Mouse (Mus musculus) MEL (cell line): ENCODE results near the gene Pik3c2b. TPM values are rescaled to one million over a fixed set of nuclear protein-coding genes. Genes with fewer than 3 reads are reported as not detected.

Experiments used
- DNase-seq: peaks from one replicate; pipeline ENCODE4 v3.0.0; 2011; ENCODE audit warnings: low read depth, low spot score
- H3K27ac ChIP-seq: 2 replicates; pipeline ENCODE4 v1.5.1; 2012; ENCODE audit warnings: low read depth, mild to moderate bottlenecking, control low read depth, low read length, moderate library complexity; ENCODE audit not compliant: control insufficient read depth
- H3K27me3 ChIP-seq, 2 experiments: fragments of 150-350 bp in 1 of 2; sonication (generic) in 1 of 2; 2 replicates each; pipeline ENCODE4 v1.6.1; 2012; ENCODE audit warnings: low read length in 2 of 2, mild to moderate bottlenecking in 2 of 2, improper control_type of control experiment in 1 of 2, moderate library complexity in 1 of 2; ENCODE audit not compliant: insufficient read depth in 2 of 2, control insufficient read depth in 1 of 2
- H3K36me3 ChIP-seq, 2 experiments: 2 replicates each; pipeline ENCODE4 v1.6.1; 2012 to 2014; ENCODE audit warnings: low read length in 2 of 2, improper control_type of control experiment in 1 of 2, inconsistent platforms in 1 of 2, mild to moderate bottlenecking in 1 of 2; ENCODE audit not compliant: insufficient read depth in 2 of 2, control insufficient read depth in 1 of 2
- H3K4me1 ChIP-seq, 2 experiments: fragments of 150-350 bp in 1 of 2; sonication (generic) in 1 of 2; 2 replicates each; pipeline ENCODE4 v1.6.1; 2012; ENCODE audit warnings: low read length in 2 of 2, improper control_type of control experiment in 1 of 2, mild to moderate bottlenecking in 1 of 2; ENCODE audit not compliant: insufficient read depth in 2 of 2, control insufficient read depth in 1 of 2
- H3K4me3 ChIP-seq, 2 experiments: fragments of 150-350 bp in 1 of 2; sonication (generic) in 1 of 2; 2 replicates each; pipeline ENCODE4 v1.5.1; 2012; ENCODE audit warnings: low read depth in 2 of 2, low read length in 2 of 2, mild to moderate bottlenecking in 2 of 2, moderate library complexity in 2 of 2, control low read depth in 1 of 2, improper control_type of control experiment in 1 of 2; ENCODE audit not compliant: control insufficient read depth in 1 of 2, insufficient read depth in 1 of 2
- H3K79me2 ChIP-seq: 2 replicates; pipeline ENCODE4 v1.6.1; 2012; ENCODE audit warnings: mild to moderate bottlenecking, low read length, moderate library complexity; ENCODE audit not compliant: control insufficient read depth, poor library complexity, insufficient read depth
- H3K9ac ChIP-seq: 2 replicates; pipeline ENCODE4 v1.6.1; 2012; ENCODE audit warnings: low read depth, mild to moderate bottlenecking, control low read depth, low read length, moderate library complexity; ENCODE audit not compliant: control insufficient read depth, poor library complexity, severe bottlenecking
- H3K9me3 ChIP-seq: fragments of 150-350 bp; sonication (generic); replicated peaks from 2 replicates; pipeline ENCODE4 v1.6.1; 2012; ENCODE audit warnings: mild to moderate bottlenecking, low read length, improper control_type of control experiment, moderate library complexity; ENCODE audit not compliant: insufficient read depth
- CHD1 ChIP-seq: IDR thresholded peaks from 2 replicates; pipeline ENCODE4 v1.6.1; 2012; ENCODE audit warnings: low read depth, mild to moderate bottlenecking, inconsistent platforms, low read length, improper control_type of control experiment
- CHD2 ChIP-seq: IDR thresholded peaks from 2 replicates; pipeline ENCODE4 v1.6.1; 2011; ENCODE audit warnings: low read length, improper control_type of control experiment
- CTCF ChIP-seq, 3 experiments: IDR thresholded peaks in 2 of 3; conservative IDR thresholded peaks in 1 of 3; 2 replicates each; pipeline ENCODE4 v1.5.1; 2011 to 2012; ENCODE audit warnings: low read length in 3 of 3, low read depth in 2 of 3, mild to moderate bottlenecking in 2 of 3, improper control_type of control experiment in 1 of 3, inconsistent platforms in 1 of 3, mixed read lengths in 1 of 3, moderate library complexity in 1 of 3; ENCODE audit not compliant: control insufficient read depth in 1 of 3, insufficient read depth in 1 of 3, poor library complexity in 1 of 3, severe bottlenecking in 1 of 3
- ETS1 ChIP-seq: IDR thresholded peaks from 2 replicates; pipeline ENCODE4 v1.6.1; 2012; ENCODE audit warnings: low read depth, mild to moderate bottlenecking, inconsistent platforms, low read length, improper control_type of control experiment, moderate library complexity
- GABPA ChIP-seq: IDR thresholded peaks from 2 replicates; pipeline ENCODE4 v1.6.1; 2012; ENCODE audit warnings: low read depth, mild to moderate bottlenecking, inconsistent platforms, low read length, improper control_type of control experiment, moderate library complexity
- GATA1 ChIP-seq: IDR thresholded peaks from 2 replicates; pipeline ENCODE4 v1.6.1; 2011; ENCODE audit warnings: low read depth, low read length, improper control_type of control experiment
- KAT2A ChIP-seq: conservative IDR thresholded peaks from 2 replicates; pipeline ENCODE4 v1.6.1; 2012; ENCODE audit warnings: low read depth, low read length, improper control_type of control experiment, inconsistent platforms
- MAX ChIP-seq: IDR thresholded peaks from 2 replicates; pipeline ENCODE4 v1.6.1; 2011; ENCODE audit warnings: low read length, improper control_type of control experiment
- MEF2A ChIP-seq: IDR thresholded peaks from 2 replicates; pipeline ENCODE4 v1.6.1; 2014; ENCODE audit warnings: low read depth, mild to moderate bottlenecking, inconsistent platforms, low read length, improper control_type of control experiment; ENCODE audit not compliant: poor library complexity, insufficient replicate concordance, severe bottlenecking; ENCODE audit errors: extremely low read depth
- MXI1 ChIP-seq: IDR thresholded peaks from 2 replicates; pipeline ENCODE4 v1.6.1; 2011; ENCODE audit warnings: mild to moderate bottlenecking, low read depth, low read length, improper control_type of control experiment
- MYC ChIP-seq: IDR thresholded peaks from 2 replicates; pipeline ENCODE4 v1.6.1; 2011; ENCODE audit warnings: low read depth, mild to moderate bottlenecking, low read length, improper control_type of control experiment, moderate library complexity
- NELFE ChIP-seq: IDR thresholded peaks from 2 replicates; pipeline ENCODE4 v1.6.1; 2011; ENCODE audit warnings: low read depth, low read length, improper control_type of control experiment
- POLR2AphosphoS2 ChIP-seq: IDR thresholded peaks from 2 replicates; pipeline ENCODE4 v1.6.1; 2011; ENCODE audit warnings: low read length, improper control_type of control experiment
- RCOR1 ChIP-seq: IDR thresholded peaks from 2 replicates; pipeline ENCODE4 v1.6.1; 2012; ENCODE audit warnings: low read depth, mild to moderate bottlenecking, inconsistent platforms, low read length, improper control_type of control experiment
- SMC3 ChIP-seq: IDR thresholded peaks from 2 replicates; pipeline ENCODE4 v1.6.1; 2011; ENCODE audit warnings: low read depth, low read length, improper control_type of control experiment
- TAL1 ChIP-seq: IDR thresholded peaks from 2 replicates; pipeline ENCODE4 v1.6.1; 2012; ENCODE audit warnings: mild to moderate bottlenecking, inconsistent platforms, low read length, moderate library complexity, mixed read lengths
- TCF12 ChIP-seq: IDR thresholded peaks from 2 replicates; pipeline ENCODE4 v1.6.1; 2014; ENCODE audit warnings: low read depth, mild to moderate bottlenecking, inconsistent platforms, low read length, improper control_type of control experiment, moderate library complexity
- ZC3H11A ChIP-seq: IDR thresholded peaks from 2 replicates; pipeline ENCODE4 v1.6.1; 2012; ENCODE audit warnings: low read depth, mild to moderate bottlenecking, inconsistent platforms, low read length, improper control_type of control experiment
- ZKSCAN1 ChIP-seq: IDR thresholded peaks from 2 replicates; pipeline ENCODE4 v1.6.1; 2012; ENCODE audit warnings: low read depth, mild to moderate bottlenecking, inconsistent platforms, low read length, improper control_type of control experiment, moderate library complexity
- ZMIZ1 ChIP-seq: IDR thresholded peaks from 2 replicates; pipeline ENCODE4 v1.6.1; 2012; ENCODE audit warnings: low read depth, mild to moderate bottlenecking, inconsistent platforms, low read length, improper control_type of control experiment, moderate library complexity
- ZNF384 ChIP-seq: IDR thresholded peaks from 2 replicates; pipeline ENCODE4 v1.6.1; 2012; ENCODE audit warnings: low read depth, mild to moderate bottlenecking, inconsistent platforms, low read length, improper control_type of control experiment
- polyA plus RNA-seq, 2 experiments: library from polyadenylated mRNA; stranded (reverse) in 1 of 2; unstranded in 1 of 2; fragments of >175 nt in 1 of 2; fragments of >200 nt in 1 of 2; gene quantifications; 2 replicates each; pipeline versions ENCODE4 v1.2.1 to v1.2.4; 2012; ENCODE audit warnings: low replicate concordance in 2 of 2, low read depth in 1 of 2; ENCODE audit not compliant: insufficient read length in 2 of 2, insufficient read depth in 1 of 2, missing spikeins in 1 of 2
- total RNA-seq: library from RNA; depleted of rRNA; stranded (reverse); fragments of 300-350 nt; gene quantifications from 2 replicates; pipeline ENCODE4 v1.2.3, GENCODE M21; 2012

The Pik3c2b gene
- total and polyA plus RNA-seq, 3 experiments = 2.9 to 3.2 TPM; not detected in 1

- Histone ChIP-seq H3K9me3 (no peaks in the 10 kb centered on the region), H3K4me3 (no peak overlapping the region), H3K9ac (no peak overlapping the region), H3K4me1 (peaks cover 0 to 3% of the 10 kb centered on the region in 2 experiments; a peak in 1 of 4 replicates), H3K36me3 (no peaks in the 10 kb centered on the region), H3K27me3 (no peaks in the 10 kb centered on the region), H3K27ac (no peak overlapping the region), H3K79me2 (peaks cover 1% of the 10 kb centered on the region; the same call in 1 of the 2 replicates)
- DNase-seq = no peak
- TF ChIP-seq CTCF (IDR thresholded peaks at IDR 0.05 in 2 of 3, conservative IDR thresholded peaks at IDR 0.05 in 1 of 3; ENCODE audit: control insufficient read depth in 1 of 3, insufficient read depth in 1 of 3, low read depth in 2 of 3, low read length in 3 of 3, poor library complexity in 1 of 3, severe bottlenecking in 1 of 3) (no peak), GABPA (no peak)
These were observed 12.0 kb downstream of the Pik3c2b start for GRCm38 (mm10) chr1:133057345-133058034.

- TF ChIP-seq MYC = no peak
- no peak for TF ChIP-seq ZNF384
- no peak for TF ChIP-seq ETS1
- TF ChIP-seq TCF12 = no peak
- no peak for TF ChIP-seq CHD1
- no peak for TF ChIP-seq TAL1
- no peak for TF ChIP-seq NELFE
- TF ChIP-seq SMC3 = no peak
- TF ChIP-seq MXI1 = no peak
- no peak for TF ChIP-seq ZC3H11A
- no peak for TF ChIP-seq MAX
- TF ChIP-seq CHD2 = no peak
- no peak for TF ChIP-seq POLR2AphosphoS2
- TF ChIP-seq ZMIZ1 = no peak
- no peak for TF ChIP-seq ZKSCAN1
- TF ChIP-seq KAT2A = no peak
- no peak for TF ChIP-seq GATA1
- no peak for TF ChIP-seq MEF2A
- TF ChIP-seq RCOR1 = no peak
- TF ChIP-seq, all 39 proteins: peak for 0
- H3K79me2 ChIP-seq = no peaks in the 10 kb centered on the region
- H3K36me3 ChIP-seq = no peaks in the 10 kb centered on the region
- no peak overlapping the region for H3K27ac ChIP-seq
- no peaks in the 10 kb centered on the region for H3K9me3 ChIP-seq
- H3K27me3 ChIP-seq = no peaks in the 10 kb centered on the region
- no peak for DNase-seq
- H3K4me3 ChIP-seq = no peak overlapping the region
- H3K4me1 ChIP-seq = peaks cover 0 to 3% of the 10 kb centered on the region in 2 experiments; a peak in 1 of 4 replicates
- H3K9ac ChIP-seq = no peak overlapping the region
These were observed 14.1 kb downstream of the Pik3c2b start for GRCm38 (mm10) chr1:133059592-133059991.
